Mouse (Mus musculus): ENCODE measurements around the gene Muc13. TPM values are rescaled to one million over a fixed set of nuclear protein-coding genes. Genes with fewer than 3 reads are reported as not detected.

Muc13 gene
- polyA plus RNA-seq, 1 experiment from 2014 or later: 459 TPM

- Histone ChIP-seq H3K27me3 (replicated peaks; ENCODE audit: control insufficient read depth, insufficient read depth, low read length) (no peaks in the 10 kb centered on the region), H3K9ac (ENCODE audit: low read depth, low read length) (no peak overlapping the region), H3K4me1 (replicated peaks; ENCODE audit: control insufficient read depth, insufficient read depth, low read length) (peaks cover 6% of the 10 kb centered on the region; the same call in 1 of the 2 replicates), H3K36me3 (ENCODE audit: control insufficient read depth, insufficient read depth) (peaks cover 14% of the 10 kb centered on the region), H3K4me2 (replicated peaks; ENCODE audit: low read depth) (peak overlapping the region; percentile 52), H3K4me3 (ENCODE audit: low read depth, low read length) (peak overlapping the region; percentile 4; the same call in 1 of the 2 replicates), H3K9me3 (ENCODE audit: control insufficient read depth) (no peaks in the 10 kb centered on the region), H3K27ac (ENCODE audit: low read depth, low read length) (no peak overlapping the region)
- ATAC-seq: no peak
- WGBS: 35% methylated on average over 5 of the region's 5 CpGs
- TF ChIP-seq CTCF (IDR thresholded peaks at IDR 0.05; ENCODE audit: low read depth): peak; percentile 83
These were observed 4.0 kb downstream of the Muc13 start for GRCm38 (mm10) chr16:33797860-33798259.

DNA sequence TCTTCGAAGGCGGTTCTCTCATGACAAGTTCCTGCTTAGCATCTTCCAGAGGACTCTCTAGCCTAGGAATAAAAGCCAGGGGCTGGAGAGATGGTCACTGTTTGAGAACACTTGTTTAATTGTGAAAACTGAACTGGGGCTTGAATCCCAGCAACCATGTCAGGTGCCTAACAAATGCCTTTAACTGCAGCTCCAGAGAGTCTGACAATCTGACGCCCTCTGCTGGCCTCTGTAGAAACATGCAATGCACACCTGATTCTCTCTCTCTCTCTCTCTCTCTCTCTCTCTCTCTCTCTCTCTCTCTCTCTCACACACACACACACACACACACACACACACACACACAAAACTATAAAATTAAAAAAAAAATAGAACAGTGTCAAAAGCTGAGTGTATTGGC is 16.2 kb downstream of the Muc13 start:
- Histone ChIP-seq H3K4me1 (replicated peaks; ENCODE audit: control insufficient read depth, insufficient read depth, low read length) (no peaks in the 10 kb centered on the region), H3K36me3 (ENCODE audit: control insufficient read depth, insufficient read depth) (peaks cover 74% of the 10 kb centered on the region), H3K9ac (ENCODE audit: low read depth, low read length) (no peak overlapping the region), H3K9me3 (ENCODE audit: control insufficient read depth) (no peaks in the 10 kb centered on the region), H3K27ac (ENCODE audit: low read depth, low read length) (no peak overlapping the region), H3K4me3 (ENCODE audit: low read depth, low read length) (no peak overlapping the region), H3K27me3 (replicated peaks; ENCODE audit: control insufficient read depth, insufficient read depth, low read length) (no peaks in the 10 kb centered on the region), H3K4me2 (replicated peaks; ENCODE audit: low read depth) (no peak overlapping the region)
- no peak for ATAC-seq
- TF ChIP-seq CTCF (IDR thresholded peaks at IDR 0.05; ENCODE audit: low read depth): peak; percentile 67
- 67% methylated on average over 3 of the region's 3 CpGs for WGBS

- Histone ChIP-seq H3K4me3 (ENCODE audit: low read depth, low read length) (no peak overlapping the region), H3K27me3 (replicated peaks; ENCODE audit: control insufficient read depth, insufficient read depth, low read length) (no peaks in the 10 kb centered on the region), H3K27ac (ENCODE audit: low read depth, low read length) (no peak overlapping the region), H3K9me3 (ENCODE audit: control insufficient read depth) (no peaks in the 10 kb centered on the region), H3K4me1 (replicated peaks; ENCODE audit: control insufficient read depth, insufficient read depth, low read length) (no peaks in the 10 kb centered on the region), H3K9ac (ENCODE audit: low read depth, low read length) (no peak overlapping the region), H3K4me2 (replicated peaks; ENCODE audit: low read depth) (no peak overlapping the region), H3K36me3 (ENCODE audit: control insufficient read depth, insufficient read depth) (peaks cover 46% of the 10 kb centered on the region)
- no peak for TF ChIP-seq CTCF (IDR thresholded peaks at IDR 0.05; ENCODE audit: low read depth)
- WGBS: 78% methylated on average over 7 of the region's 7 CpGs
- ATAC-seq: no peak
These were observed 24.8 kb downstream of the Muc13 start for GRCm38 (mm10) chr16:33818413-33819165.

DNA sequence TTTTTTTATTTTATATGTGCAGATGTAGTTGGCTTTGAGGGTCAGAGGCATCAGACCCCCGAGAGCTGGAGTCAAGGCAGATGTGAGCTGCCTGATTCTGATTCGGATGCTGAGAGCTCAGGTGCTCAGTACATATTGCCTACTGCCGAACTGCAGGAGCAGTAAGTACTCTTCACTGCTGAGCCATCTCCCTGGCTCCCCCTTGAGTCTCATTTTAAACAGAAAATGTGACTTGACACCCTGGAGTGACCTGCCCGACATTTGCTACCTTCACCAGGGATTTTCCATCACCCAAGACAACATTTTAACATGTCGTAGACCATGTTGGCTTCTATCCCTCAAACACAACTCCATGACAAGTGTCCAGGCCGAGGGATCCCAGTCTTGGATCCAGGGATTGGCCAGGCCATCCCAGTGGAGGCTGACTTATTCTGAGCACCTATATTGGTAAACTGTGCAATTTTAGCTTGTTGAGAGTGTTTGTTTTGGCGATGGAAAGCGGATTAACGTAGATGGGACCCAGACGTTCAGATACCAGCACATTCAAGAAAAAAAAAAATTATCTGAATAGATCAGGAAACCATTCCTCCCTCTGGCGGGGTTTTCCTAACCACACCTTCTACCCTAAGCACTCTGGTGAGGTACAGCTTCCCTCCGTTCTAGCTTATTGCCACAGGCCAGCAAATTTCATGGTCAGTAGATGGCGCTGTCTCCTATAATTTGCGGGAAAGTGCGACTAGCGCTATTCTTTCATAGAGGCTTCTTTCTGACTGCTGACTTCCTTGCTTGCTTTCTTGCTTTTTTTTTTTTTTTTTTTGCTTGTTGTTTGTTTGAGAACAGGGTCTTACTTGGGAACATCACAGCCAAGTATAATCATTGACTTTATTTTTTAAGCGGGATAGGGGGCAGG is 26.7 kb downstream of the Muc13 start:
- Histone ChIP-seq H3K27ac (ENCODE audit: low read depth, low read length) (no peak overlapping the region), H3K27me3 (replicated peaks; ENCODE audit: control insufficient read depth, insufficient read depth, low read length) (no peaks in the 10 kb centered on the region), H3K9ac (ENCODE audit: low read depth, low read length) (no peak overlapping the region), H3K4me1 (replicated peaks; ENCODE audit: control insufficient read depth, insufficient read depth, low read length) (no peaks in the 10 kb centered on the region), H3K9me3 (ENCODE audit: control insufficient read depth) (no peaks in the 10 kb centered on the region), H3K36me3 (ENCODE audit: control insufficient read depth, insufficient read depth) (peaks cover 31% of the 10 kb centered on the region), H3K4me3 (ENCODE audit: low read depth, low read length) (no peak overlapping the region), H3K4me2 (replicated peaks; ENCODE audit: low read depth) (no peak overlapping the region)
- peak; percentile 91 for TF ChIP-seq CTCF (IDR thresholded peaks at IDR 0.05; ENCODE audit: low read depth)
- 22% methylated on average over 17 of the region's 17 CpGs for WGBS
- ATAC-seq: peak; percentile 55

- H3K9me3 ChIP-seq (ENCODE audit: control insufficient read depth): no peaks in the 10 kb centered on the region
- H3K36me3 ChIP-seq (ENCODE audit: control insufficient read depth, insufficient read depth): peaks cover under 1% of the 10 kb centered on the region; the same call in 1 of the 2 replicates
- no peak for TF ChIP-seq CTCF (IDR thresholded peaks at IDR 0.05; ENCODE audit: low read depth)
- no peak overlapping the region for H3K4me2 ChIP-seq (replicated peaks; ENCODE audit: low read depth)
- no peak overlapping the region for H3K9ac ChIP-seq (ENCODE audit: low read depth, low read length)
- H3K27me3 ChIP-seq (replicated peaks; ENCODE audit: control insufficient read depth, insufficient read depth, low read length): no peaks in the 10 kb centered on the region
- no peak overlapping the region for H3K4me3 ChIP-seq (ENCODE audit: low read depth, low read length)
- H3K27ac ChIP-seq (ENCODE audit: low read depth, low read length): no peak overlapping the region
- H3K4me1 ChIP-seq (replicated peaks; ENCODE audit: control insufficient read depth, insufficient read depth, low read length): no peaks in the 10 kb centered on the region
- no peak for ATAC-seq
- 88% methylated on average over 6 of the region's 6 CpGs for WGBS
These were observed 30.8 kb downstream of the Muc13 start for GRCm38 (mm10) chr16:33824603-33825002.

DNA sequence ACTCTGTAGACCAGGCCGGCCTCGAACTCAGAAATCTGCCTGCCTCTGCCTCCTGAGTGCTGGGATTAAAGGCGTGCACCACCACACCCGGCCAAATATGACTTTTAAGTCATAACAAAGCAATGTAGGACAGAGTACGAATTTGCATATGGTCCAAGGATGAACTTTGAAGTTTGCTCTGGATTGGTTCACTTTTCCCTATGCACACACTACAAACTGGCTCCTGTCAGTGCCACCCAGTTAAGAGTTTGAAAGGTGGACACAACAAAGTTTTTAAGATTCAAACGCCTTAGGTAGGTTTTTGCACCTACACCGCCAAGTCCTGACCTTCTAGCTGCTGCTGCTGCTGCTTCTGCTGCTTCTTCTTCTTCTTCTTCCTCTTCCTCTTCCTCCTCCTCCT is 34.7 kb downstream of the Muc13 start:
- H3K36me3 ChIP-seq (ENCODE audit: control insufficient read depth, insufficient read depth): no peaks in the 10 kb centered on the region
- no peak overlapping the region for H3K9ac ChIP-seq (ENCODE audit: low read depth, low read length)
- H3K27me3 ChIP-seq (replicated peaks; ENCODE audit: control insufficient read depth, insufficient read depth, low read length): no peaks in the 10 kb centered on the region
- H3K4me2 ChIP-seq (replicated peaks; ENCODE audit: low read depth): no peak overlapping the region; the same call in 1 of the 2 replicates
- no peaks in the 10 kb centered on the region for H3K9me3 ChIP-seq (ENCODE audit: control insufficient read depth)
- H3K27ac ChIP-seq (ENCODE audit: low read depth, low read length): no peak overlapping the region
- TF ChIP-seq CTCF (IDR thresholded peaks at IDR 0.05; ENCODE audit: low read depth): no peak
- 78% methylated on average over 7 of the region's 7 CpGs for WGBS
- peaks cover 4% of the 10 kb centered on the region for H3K4me1 ChIP-seq (replicated peaks; ENCODE audit: control insufficient read depth, insufficient read depth, low read length)
- H3K4me3 ChIP-seq (ENCODE audit: low read depth, low read length): no peak overlapping the region
- no peak for ATAC-seq
